Comparison of ENCODE assay signal across 15 mouse cellular contexts in genomic region chr11:6480191-6480590, GRCm38 (mm10). TPM values are rescaled to one million over a fixed set of nuclear protein-coding genes. Genes with fewer than 3 reads are reported as not detected.
DNase-seq lines count a peak whose midpoint lies in the region; ATAC-seq lines count a peak whose summit lies in the region.
"Had no signal": no experiment of that assay in that cellular context is flagged by ENCODE, and none has a peak within 500 bp of the region (broad histone marks: within the 10 kb centered on the region; RNA-seq: fewer than 3 reads in every experiment).

No protein-coding gene starts in this region.

- peak; percentile 73 for DNase-seq in left cerebral cortex, postnatal 4 days
- DNase-seq in left cerebral cortex, postnatal 10 days (ENCODE audit: extremely low spot score in 1 of 2, low spot score in 2 of 2): no peak
- peak; percentile 93 for DNase-seq in brain, adult 2 months (ENCODE audit: low read depth, low spot score)
- DNase-seq in cerebellum, adult 8-10 months: peak; percentile 77
- DNase-seq in cerebellum, postnatal 36 days: peak; percentile 80 to 83
- no peak for DNase-seq in layer of hippocampus, adult 9-10 months (ENCODE audit: low spot score)
- DNase-seq: adrenal gland, postnatal 36 days; gastrocnemius, postnatal 25 days; kidney, adult 18-20 months; liver, postnatal 0 days; right cerebral cortex, postnatal 14 days had no signal

- ATAC-seq in erythroid progenitor cell, adult 5-6 weeks (replicated peaks; ENCODE audit: low FRiP score, poor library complexity, severe bottlenecking): no peak
- ATAC-seq: CD4-positive, CD25-positive, alpha-beta regulatory T cell, adult 4 months; inflammation-experienced regulatory T-cells, adult 6 months; liver, postnatal 0 days; lung, postnatal 0 days had no signal

- intact Hi-C loops in left cerebral cortex, postnatal 4 days (cut with DNase I): no loop called here
- intact Hi-C loops in left cerebral cortex, postnatal 10 days (cut with DNase I): no loop called here

RNA-seq across cellular contexts. Expression of gene Purb, which starts 4.5 kb away (rescaled TPM):
- total RNA-seq in left cerebral cortex, postnatal 4 days (2021): 10 to 100 TPM; 88.1 to 89.5 TPM
- total RNA-seq in left cerebral cortex, postnatal 10 days (2021): 100 to 1,000 TPM; 276 to 277 TPM
- total RNA-seq in erythroid progenitor cell, adult 5-6 weeks (2015; ENCODE audit: low replicate concordance): 40.7 and 50.7 TPM in 2 replicates
- total RNA-seq in erythroid progenitor cell, adult 5-6 weeks (2017; ENCODE audit: low replicate concordance): 41.3 and 43.5 TPM in 2 replicates

RNA-seq across cellular contexts. Expression of gene H2afv, which starts 35.9 kb away (rescaled TPM):
- 10 to 100 TPM; 35.4 to 44.5 TPM for total RNA-seq in left cerebral cortex, postnatal 4 days (2021)
- total RNA-seq in left cerebral cortex, postnatal 10 days (2021): 10 to 100 TPM; 26.6 to 28.9 TPM
- 180 and 209 TPM in 2 replicates for total RNA-seq in erythroid progenitor cell, adult 5-6 weeks (2015; ENCODE audit: low replicate concordance)
- 100 and 160 TPM in 2 replicates for total RNA-seq in erythroid progenitor cell, adult 5-6 weeks (2017; ENCODE audit: low replicate concordance)

RNA-seq across cellular contexts. Expression of gene Myo1g, which starts 40.6 kb away (rescaled TPM):
- total RNA-seq in left cerebral cortex, postnatal 4 days (2021): under 1 TPM; 0.46 to 0.74 TPM
- under 1 TPM; 0.51 to 0.85 TPM for total RNA-seq in left cerebral cortex, postnatal 10 days (2021)
- total RNA-seq in erythroid progenitor cell, adult 5-6 weeks (2015; ENCODE audit: low replicate concordance): 6.3 and 16.6 TPM in 2 replicates
- 6.3 and 14.6 TPM in 2 replicates for total RNA-seq in erythroid progenitor cell, adult 5-6 weeks (2017; ENCODE audit: low replicate concordance)

Comparison
In these comparisons a context has a peak if more than half of its experiments do, and no peak if none do; other contexts are left out.
1. DNase-seq: peak in left cerebral cortex, postnatal 4 days (single experiment), brain, adult 2 months (single experiment), cerebellum, adult 8-10 months (single experiment) and cerebellum, postnatal 36 days (2 of 2); none in left cerebral cortex, postnatal 10 days (0 of 2) and layer of hippocampus, adult 9-10 months (single experiment).